Mouse (Mus musculus) spleen, adult 12 weeks (tissue): ENCODE results near the gene Rab10.
A peak's percentile ranks its signal among the peaks of the same experiment; 100 is the strongest.

ENCODE experiments used
- DNase-seq: peaks from one replicate; pipeline ENCODE4 v3.0.0; 2022; ENCODE audit warnings: low spot score

The Rab10 gene

DNA sequence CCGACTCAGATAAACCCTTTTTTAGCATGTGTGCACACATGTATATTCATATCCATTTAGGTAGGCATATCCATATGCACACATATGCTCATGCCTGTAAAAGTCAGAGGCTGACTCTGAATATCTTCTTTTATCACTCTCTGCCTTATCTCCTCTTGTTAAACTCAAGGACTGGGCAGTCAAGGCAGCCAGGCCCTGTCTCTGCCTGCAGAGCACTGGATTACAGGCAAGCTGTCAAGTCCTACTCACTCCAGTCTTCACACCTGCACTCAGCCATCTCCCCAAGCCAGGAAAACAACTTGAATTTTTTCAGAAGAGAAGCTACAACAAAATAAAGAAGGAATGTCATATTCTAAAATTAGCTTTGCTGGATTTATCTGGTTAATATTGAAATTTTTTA is 17.9 kb downstream of the Rab10 start:
- no peak for DNase-seq

DNA sequence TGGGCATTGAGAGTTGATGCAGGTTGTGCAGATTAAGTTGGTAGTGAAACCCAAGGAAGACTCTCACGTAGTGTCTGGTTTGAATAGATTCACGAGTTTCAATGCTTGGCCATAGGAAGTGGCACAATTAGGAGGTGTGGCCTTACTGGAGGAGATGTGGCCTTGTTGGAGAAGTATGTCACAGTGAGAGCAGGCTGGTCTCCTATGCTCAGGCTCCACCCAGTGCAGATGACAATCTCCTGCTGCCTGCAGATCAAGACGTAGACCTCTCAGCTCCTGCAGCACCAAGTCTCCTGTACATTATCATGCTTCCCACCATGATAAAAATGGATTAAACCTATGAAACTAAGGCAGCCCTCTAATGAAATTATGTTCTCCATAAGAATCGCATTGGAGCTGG is 18.7 kb downstream of the Rab10 start:
- DNase-seq = no peak

DNA sequence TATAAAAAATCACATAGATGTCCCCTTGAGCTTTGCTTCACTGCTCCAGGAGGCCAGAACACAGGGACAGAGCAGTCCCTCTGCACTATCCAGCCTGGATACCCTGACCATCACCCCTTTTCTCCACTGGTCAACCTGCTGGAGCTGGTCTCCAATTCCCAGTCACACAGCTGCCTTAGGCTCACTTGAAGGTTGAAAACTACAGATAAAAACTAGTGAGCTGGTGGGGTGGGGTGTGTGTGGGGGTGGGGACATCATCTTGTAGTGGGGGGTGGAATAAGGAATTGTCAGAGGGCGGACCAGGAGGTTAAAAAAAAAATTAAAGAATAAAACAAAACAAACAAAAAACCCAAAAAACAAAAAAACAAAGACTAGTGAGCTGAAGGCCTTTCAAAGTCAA is 21.3 kb downstream of the Rab10 start:
- no peak for DNase-seq

DNA sequence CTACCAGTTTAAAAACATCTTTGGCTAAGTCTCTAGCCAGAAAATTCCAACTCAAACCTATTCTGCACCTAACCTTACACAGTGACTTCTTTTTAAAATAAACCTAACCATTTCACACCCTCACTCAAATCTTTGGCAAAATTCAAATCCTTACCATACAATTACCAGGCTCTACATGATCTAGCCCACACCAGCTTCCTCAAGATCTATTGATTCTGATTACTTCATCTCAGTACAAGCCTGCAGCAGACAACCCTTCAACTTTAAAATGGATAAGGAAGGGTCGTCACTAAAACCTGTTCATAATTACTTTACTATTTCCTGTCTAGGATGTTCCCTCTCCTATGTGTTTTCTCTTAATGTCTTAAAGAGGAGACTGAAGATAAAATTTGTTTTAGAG is 23.9 kb downstream of the Rab10 start:
- DNase-seq = no peak

DNA sequence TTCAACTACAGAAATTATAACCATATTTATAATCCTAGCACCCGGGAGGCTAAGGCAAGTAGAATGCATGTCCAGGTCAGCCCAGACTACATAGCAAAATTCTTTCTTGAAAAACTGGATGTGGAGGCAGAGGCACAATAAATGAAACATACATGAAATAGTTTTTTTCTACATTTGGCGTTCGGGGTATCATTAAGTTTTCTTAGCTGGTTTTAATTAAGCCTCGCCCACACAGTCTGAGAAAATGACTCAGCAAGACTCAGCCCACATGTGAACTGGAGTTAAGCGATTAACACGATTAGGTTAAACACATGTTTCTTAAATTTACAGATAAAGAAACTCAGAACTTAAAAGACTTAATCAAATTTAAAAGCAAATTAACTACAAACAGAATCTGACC is 24.4 kb downstream of the Rab10 start:
- peak; percentile 46 for DNase-seq

DNA sequence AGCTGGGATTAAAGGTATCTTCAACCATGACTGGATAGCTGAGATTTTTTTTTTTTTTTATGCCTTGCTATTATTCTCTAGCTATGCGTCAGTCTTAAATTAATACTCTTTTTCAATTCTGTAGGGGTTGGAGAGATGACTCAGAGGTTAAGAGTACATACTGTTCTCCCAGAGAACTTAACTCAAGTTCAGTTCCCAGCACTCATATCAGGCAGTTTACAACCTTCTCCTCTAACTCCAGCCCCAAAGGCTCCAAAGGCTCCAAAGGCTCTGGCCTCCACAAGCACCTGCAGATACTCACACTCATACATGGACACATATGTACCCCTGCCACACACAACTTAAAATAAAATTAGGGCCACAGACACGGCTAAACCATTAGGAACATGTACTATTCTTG is 25.3 kb downstream of the Rab10 start:
- DNase-seq = no peak

DNA sequence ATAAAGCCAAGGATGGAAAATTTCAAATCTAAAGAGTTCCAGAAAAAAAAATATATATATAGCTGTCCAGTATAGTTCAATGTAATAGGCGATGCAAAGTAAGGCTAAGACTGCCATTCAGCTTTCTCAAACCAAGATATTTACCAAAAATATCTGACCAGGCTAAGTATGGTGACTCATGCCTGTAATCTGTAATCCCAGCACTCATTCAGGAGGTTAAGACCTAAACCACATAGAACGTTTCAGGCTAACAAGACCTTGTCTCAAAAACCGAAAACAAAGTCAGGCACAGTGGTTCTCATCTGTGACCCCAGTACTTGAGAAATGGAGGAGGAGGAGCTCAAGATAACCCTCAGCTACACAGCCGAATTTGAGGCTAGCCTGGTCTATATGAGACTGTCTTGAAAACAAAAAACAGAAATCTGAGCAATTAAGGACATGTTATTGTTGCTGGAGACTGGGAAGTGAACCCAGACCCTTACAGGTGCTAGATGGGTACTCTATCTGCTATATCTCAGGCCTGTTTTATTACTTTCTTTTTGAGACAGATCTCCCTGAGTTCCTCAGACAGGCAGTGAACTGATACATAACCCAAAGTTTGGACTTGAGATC is 25.8 kb downstream of the Rab10 start:
- DNase-seq = no peak

DNA sequence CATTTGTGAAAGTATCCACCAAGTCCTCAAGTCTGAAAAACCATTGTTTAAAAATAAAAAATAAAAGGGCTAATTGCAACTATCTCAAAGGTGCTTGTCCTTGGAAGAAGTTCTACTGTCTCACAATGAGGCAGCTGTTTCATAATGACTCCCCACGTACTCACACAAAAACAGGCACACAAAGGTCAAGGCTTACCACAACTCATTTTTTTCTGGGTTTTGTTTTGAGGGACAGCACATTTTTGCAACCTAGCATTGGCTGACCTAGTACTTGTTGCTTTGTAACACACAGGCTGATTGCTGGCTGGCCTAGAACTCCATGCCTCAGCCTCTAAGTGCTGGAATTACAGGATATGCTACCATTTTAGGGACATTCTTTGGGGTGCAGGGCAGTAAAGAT is 26.8 kb downstream of the Rab10 start:
- DNase-seq = no peak

DNA sequence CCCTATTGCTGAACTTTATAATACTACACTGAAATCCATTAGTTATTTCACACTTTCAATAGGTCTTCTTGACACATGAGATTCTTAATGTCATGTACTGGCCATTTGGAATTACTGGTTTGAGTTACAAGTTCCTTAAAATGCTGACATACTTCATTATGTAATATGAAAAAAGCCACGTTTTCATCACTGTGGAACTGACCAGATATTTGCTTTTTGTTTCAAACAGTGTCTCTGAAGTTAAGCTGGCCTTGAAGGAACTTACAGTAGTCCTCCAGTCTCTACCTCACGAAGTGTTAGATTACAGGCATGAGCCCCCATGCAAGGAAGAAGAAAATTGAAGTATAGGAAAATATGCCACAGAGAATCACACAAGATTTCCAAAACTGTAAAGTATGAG is 27.2 kb downstream of the Rab10 start:
- no peak for DNase-seq

DNA sequence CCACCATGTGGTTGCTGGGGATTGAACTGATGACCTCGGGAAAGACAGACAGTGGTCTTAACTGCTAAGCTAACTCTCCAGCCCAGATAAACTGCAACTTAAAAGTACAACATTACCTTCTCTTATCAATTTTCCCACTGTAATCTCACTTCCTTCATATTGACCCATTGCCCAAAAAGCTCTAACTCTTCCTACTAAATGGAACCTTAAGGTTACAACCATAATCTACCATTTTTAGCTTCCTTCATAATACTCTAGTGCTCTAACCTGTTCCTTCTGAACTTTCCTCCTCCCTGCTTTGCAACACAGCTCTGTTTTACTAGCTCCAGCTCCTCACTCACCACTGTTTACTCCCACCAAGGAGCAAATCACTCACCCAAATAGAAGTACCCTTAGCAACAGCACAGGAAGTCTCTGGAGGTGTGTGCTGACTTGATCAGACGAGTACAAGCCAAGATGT is 30.9 kb downstream of the Rab10 start:
- DNase-seq = no peak

DNA sequence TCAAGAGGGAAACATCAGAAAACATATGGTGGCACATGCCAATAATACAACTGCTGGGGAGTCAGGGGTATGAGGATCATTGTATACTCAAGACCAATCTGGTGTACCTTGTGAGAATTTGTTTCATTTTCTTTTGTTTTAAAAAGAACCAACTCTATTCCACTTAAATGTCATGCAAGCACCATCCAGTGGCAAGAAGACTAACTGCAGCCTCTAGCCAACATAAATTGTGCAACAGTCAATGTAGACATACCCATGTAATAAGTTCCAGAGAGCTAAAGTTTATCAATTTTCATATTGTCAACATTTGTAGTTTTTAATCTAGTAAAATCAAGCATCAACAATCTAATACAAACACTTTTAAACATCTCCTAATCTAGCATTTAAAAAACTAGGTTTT is 39.0 kb downstream of the Rab10 start:
- DNase-seq = no peak

DNA sequence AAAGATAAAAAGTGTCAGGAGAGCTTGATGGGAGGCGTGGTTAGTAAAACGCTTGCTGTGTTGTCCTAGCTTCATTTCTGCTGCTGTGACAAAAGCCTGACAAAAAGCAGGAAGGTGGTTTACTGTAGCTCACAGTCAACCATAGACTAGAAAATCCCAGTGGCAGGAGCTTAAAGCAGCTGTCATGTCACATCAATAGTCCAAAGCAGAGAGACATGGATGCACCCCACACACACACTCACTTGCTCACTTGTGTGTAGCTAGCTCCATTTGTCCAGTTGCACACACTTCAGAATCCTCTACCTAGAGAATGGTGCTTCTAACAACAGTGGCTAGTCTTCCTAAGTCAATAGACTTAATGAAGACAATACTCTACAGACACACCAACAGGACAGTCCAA is 42.4 kb downstream of the Rab10 start:
- DNase-seq = no peak

DNA sequence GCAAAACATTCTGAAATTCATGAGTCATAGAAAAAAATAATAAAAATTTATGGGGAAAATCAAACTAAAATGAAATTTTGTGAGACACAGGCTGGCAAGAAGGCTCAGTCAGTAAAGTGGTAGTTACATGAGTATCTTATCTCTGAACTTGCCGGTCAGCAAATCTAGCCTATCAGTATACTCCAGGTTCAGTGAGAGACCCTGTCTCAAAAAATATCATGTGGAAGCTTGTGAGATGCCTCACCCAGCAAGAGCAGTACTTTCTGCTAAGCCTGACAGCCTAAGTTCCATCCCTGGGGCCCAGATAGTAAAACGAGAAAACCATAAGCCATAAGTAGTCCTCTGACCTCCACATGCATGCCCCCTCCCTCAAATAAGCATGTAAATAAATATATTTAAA is 44.6 kb downstream of the Rab10 start:
- DNase-seq = no peak

DNA sequence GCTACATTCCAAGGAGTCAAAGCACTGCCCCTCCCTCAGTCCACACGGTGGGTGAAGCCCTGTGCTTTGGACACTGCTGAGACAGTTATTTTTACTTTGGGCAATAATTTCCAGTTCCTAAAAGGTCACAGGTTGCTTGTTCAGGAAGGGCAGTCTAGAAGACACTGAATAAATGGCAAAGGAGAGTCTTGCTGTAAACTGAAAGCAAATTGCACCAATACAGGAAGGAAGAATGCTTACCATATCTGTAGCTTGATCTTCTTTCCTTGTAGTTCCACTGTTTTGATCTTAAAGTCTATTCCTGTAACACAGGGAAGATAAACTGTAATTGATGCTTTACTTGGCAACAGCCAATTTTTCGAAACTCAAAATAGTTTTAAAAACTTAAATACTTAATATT is 45.3 kb downstream of the Rab10 start:
- DNase-seq = no peak

DNA sequence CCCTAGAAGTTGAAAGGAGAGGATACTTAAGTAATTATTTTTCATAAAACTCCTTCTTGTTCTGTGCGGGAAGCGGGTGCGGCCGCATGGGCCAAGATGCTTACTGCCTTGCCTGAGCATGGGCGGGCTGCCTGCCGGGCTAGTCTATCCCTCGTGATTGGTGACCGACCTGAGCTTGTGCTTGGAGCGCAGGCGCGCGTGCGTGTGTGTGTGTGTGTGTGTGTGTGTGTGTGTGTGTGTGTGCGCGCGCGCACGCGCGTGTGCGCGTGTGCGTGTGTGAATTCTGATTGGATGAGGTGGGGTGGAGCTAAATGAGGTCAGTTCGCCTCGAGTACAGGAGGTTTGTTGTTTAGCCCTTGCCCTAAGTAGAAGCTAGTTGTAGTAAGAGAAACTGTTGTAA is 48.2 kb downstream of the Rab10 start:
- DNase-seq = no peak

DNA sequence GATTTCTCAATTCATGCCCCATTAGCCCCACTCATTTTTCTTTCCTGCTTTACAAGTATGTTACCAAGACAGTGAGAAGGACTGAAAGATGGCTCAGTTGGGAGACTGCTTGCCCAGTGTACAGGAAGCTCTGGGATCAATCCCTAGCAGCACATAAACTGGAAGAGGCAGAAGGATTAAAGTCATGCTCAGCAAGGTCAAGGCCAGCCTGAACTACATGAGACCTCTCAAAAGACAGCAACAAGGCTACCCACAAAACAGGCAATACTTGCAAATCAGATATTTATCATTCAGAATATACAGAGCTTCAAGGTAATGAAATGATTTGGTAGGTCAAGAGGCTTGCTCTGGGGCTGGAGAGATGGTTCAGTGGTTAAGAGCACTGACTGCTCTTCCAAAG is 53.8 kb downstream of the Rab10 start:
- DNase-seq = no peak

DNA sequence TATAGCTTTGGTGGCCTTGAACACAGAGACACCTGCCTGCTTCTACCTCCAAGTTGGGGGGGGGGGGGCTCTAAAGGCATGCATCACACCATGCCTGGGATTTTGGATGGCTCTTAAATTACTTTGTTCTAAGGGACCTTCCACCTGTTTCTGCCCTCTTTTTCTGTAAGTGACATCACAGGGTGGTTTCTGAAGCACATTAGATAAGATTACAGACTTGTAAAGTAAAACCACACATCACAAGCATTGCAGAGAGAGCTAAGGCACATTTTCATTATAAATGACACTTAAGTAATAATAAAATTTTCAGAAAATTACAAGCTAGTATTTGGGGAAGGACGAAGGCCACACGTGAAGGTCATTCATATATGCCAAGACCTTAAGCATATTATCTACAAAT is 54.3 kb downstream of the Rab10 start:
- DNase-seq = no peak

DNA sequence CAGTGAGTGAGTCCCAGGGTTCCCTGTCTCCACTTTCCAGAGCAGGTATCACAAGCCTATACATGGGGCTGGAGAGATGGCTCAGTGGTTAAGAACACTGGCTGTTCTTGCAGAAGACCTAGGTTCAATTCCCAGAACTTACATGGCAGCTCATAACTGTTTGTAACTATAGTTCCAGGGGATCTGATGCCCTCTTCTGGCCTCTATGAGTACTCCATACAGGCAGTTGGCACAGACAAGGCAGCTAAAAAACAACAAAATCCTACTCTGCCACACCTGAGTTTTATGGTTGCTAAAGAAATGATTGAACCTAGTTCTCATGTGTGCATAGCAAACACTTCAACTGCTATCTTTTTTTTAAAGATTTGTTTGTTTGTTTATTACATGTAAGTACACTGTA is 56.2 kb downstream of the Rab10 start:
- no peak for DNase-seq

DNA sequence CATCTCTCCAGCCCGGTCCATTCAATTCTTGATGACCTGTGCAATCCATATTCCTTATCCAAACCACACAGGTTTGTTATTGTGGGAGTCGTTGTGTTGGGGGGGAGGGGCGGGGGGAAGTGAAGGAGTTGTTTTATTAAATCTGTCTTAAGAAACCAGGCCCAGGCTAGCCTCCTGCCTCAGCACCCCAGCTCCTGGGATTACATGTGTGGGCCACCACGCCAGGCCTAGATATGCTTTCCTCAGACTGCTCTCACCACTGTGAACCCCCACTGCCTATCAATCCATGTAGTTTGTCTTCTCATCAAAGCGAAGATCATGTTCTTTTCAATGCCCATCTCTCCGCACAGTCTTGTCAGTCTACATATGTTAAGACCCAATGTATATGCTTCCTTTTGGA is 63.7 kb downstream of the Rab10 start:
- DNase-seq = no peak

DNA sequence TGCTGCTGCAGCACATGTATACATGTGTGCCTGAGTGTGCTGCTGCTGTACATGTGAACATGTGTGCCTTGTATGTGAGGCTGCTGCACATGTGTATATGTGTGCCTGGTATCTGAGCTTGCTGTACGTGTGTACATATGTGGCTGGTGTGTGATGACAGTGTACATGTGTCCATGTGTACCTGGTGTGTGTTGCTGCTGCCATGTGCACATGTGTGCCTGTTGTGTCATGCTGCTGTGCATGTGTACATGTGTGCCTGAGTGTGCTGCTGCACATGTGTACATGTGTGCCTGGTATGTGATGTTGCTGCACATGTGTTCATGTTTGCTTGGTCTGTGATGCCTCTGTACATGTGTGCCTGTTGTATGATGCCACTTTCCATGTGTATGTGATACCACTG is 70.2 kb downstream of the Rab10 start:
- DNase-seq = no peak

DNA sequence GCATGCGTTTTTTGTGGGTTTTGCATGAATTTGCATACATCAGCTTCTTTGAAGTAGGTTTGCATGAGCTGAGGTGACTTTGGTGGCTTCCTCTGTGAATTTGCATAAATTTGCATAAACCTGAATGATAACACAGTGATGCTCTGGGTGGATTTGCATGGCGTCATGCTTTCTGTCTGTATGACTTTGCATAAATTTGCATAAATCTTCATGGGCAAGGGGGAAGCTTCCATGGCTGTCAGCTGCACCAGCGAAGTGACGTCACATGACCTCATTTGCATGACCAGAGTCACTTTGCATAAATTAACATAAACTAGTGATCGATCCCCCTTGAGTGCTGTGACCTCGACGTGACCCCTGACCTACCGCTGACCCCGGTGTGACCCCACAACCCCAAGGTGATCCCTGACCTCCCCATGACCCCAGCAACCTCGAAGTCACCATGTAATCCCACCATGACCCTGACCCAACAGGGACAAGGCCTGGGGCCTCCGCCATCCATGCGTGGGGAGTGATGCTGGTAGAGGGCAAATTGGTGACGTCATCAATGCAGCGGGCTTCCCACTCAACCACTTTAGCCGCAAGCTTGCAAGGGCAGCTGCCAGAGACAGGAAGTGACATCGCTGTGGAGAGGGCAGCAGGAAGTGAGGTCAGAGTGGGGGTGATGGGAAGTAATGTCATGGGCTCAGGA is 71.3 kb downstream of the Rab10 start:
- DNase-seq = no peak

DNA sequence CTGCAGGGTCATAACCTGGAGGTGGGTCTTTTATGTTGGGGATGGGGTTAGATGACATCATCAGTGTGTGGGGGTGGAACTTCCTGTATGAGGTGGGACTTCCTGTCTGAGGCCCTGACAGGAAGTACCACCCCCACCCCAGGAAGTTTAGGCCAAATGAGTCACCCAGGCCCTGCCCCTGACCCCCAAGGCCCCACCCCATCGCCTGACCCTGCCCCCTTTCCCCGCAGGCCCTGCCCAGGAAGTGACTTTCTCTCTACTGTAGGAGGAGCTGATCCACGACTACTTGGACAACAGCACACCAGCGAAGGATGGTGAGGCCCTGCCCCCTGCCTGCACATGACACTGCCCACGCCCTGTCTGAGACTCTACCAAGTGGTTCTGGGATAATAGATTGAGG is 72.0 kb downstream of the Rab10 start:
- no peak for DNase-seq

DNA sequence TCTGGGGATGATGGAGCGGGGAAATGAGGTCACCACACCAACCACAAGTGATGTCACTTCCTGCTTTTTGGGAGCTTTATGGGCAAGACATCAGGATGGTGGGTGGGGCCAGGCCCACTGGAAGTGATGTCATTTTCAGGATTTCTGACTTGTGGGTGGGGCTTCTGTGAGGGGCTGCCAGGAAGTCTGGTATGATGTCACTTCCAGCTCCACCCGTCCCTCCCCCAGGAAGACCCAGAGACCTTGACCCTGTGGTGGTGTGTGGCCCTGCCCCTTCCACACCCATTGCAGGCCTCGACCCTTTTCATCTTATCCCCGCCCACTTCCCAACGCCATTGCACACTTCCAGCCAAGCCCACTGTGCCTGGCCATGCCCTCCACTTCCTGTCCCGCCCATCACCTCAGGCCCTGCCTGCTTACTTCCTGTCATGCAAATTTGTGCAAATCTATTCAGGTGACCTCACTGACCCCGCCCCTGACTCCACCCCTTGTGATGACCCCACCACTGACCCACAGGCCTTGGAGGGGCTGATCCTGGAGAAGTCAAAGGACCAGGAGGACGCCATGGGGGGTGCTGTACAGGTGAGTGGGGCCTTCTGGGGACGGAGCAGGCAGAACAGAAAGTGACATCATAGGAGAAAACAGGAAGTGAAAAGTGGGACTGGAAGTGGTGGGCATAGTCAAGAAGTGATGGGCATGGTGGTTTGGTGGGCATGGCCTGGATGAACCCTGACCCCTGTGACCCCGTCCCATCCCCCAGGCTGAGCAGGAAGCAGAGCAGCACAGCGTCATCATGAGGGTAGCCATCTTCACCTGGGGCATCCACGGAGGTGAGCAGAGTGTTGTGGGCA is 72.7 kb downstream of the Rab10 start:
- no peak for DNase-seq
